Mouse (Mus musculus) liver, adult 2 months (tissue): ENCODE data around the gene Ephb2. TPM values are rescaled to one million over a fixed set of nuclear protein-coding genes. Genes with fewer than 3 reads are reported as not detected.
A peak's percentile ranks its signal among the peaks of the same experiment; 100 is the strongest.

ENCODE experiments used
- DNase-seq: peaks from one replicate; pipeline ENCODE4 v3.0.0-alpha.2; 2011; ENCODE audit warnings: low read depth, low spot score; ENCODE audit errors: extremely low read depth
- H3K27ac ChIP-seq: fragments of 200-500 bp; replicated peaks from 2 replicates; pipeline ENCODE4 v1.5.1; 2012; ENCODE audit warnings: low read depth, mild to moderate bottlenecking, control low read depth, inconsistent platforms, low read length; ENCODE audit not compliant: insufficient read depth
- H3K27me3 ChIP-seq: fragments of 200-500 bp; 2 replicates; pipeline ENCODE4 v1.6.1; 2012; ENCODE audit warnings: mild to moderate bottlenecking, moderate library complexity, low read length, inconsistent platforms; ENCODE audit not compliant: control insufficient read depth, insufficient read depth
- H3K36me3 ChIP-seq: fragments of 200-500 bp; 2 replicates; pipeline ENCODE4 v1.6.1; 2012; ENCODE audit warnings: low read length, inconsistent platforms; ENCODE audit not compliant: control insufficient read depth, insufficient read depth
- H3K4me1 ChIP-seq: fragments of 200-500 bp; 2 replicates; pipeline ENCODE4 v1.6.1; 2011; ENCODE audit warnings: low read length; ENCODE audit not compliant: control insufficient read depth, insufficient read depth
- H3K4me3 ChIP-seq: fragments of 200-500 bp; 2 replicates; pipeline ENCODE4 v1.5.1; 2011; ENCODE audit warnings: low read depth, mild to moderate bottlenecking, control low read depth, low read length, moderate library complexity; ENCODE audit not compliant: insufficient read depth
- H3K79me2 ChIP-seq: fragments of 200-500 bp; 2 replicates; pipeline ENCODE4 v1.6.1; 2012; ENCODE audit warnings: inconsistent platforms, mild to moderate bottlenecking, low read length, moderate library complexity; ENCODE audit not compliant: control insufficient read depth, insufficient read depth
- H3K9ac ChIP-seq: fragments of 200-500 bp; 2 replicates; pipeline ENCODE4 v1.6.1; 2012; ENCODE audit warnings: low read depth, mild to moderate bottlenecking, control low read depth, inconsistent platforms, low read length
- CTCF ChIP-seq: fragments of 200-500 bp; IDR thresholded peaks from 2 replicates; pipeline ENCODE4 v1.5.1; 2011; ENCODE audit warnings: low read depth, low read length, control low read depth
- POLR2A ChIP-seq: fragments of 200-500 bp; IDR thresholded peaks from 2 replicates; pipeline ENCODE4 v1.6.1; 2011; ENCODE audit warnings: low read length, control low read depth; ENCODE audit not compliant: insufficient read depth; ENCODE audit errors: extremely low read depth
- WGBS: fragments of 180-500 bp; shearing (Covaris S2); methylation state at CpG from one replicate; pipeline ENCODE4 v1.1.7; 2018; 5-methylcytosine and 5-hydroxymethylcytosine counted together
- polyA plus RNA-seq: library from polyadenylated mRNA; depleted of rRNA; stranded (reverse); fragments of >200 nt; gene quantifications from 2 replicates; pipeline ENCODE4 v1.2.3, GENCODE M21; 2012; rRNA removed
- total RNA-seq: library from RNA; depleted of rRNA; stranded (reverse); fragments of >200 nt; gene quantifications from 2 replicates; pipeline ENCODE4 v1.2.3, GENCODE M21; 2014; rRNA removed

Gene Ephb2
- total RNA-seq (0.20 and 0.37 TPM in 2 replicates), polyA plus RNA-seq (0.18 and 0.27 TPM in 2 replicates)

GRCm38 (mm10) chr4:136835621-136836386 lies at the start of gene Ephb2:
Gene Ephb2 (minus strand): TSS chr4:136835988.
- TF ChIP-seq POLR2A (no peak), CTCF (no peak)
- H3K27me3 ChIP-seq: peaks cover 28% of the 10 kb centered on the region; the same call in 1 of the 2 replicates
- H3K4me1 ChIP-seq: no peaks in the 10 kb centered on the region
- H3K9ac ChIP-seq: peak within 1 kb of the TSS; percentile 42
- H3K4me3 ChIP-seq: peak within 1 kb of the TSS; percentile 35; the same call in 1 of the 2 replicates
- H3K36me3 ChIP-seq: no peaks in the 10 kb centered on the region
- H3K27ac ChIP-seq: no peak within 1 kb of the TSS
- DNase-seq: peak; percentile 18
- WGBS: 1% methylated on average over 87 of the region's 88 CpGs
- H3K79me2 ChIP-seq: no peaks in the 10 kb centered on the region

GRCm38 (mm10) chr4:136878601-136879000 lies 42.8 kb upstream of the Ephb2 start:
- Histone ChIP-seq H3K9ac (no peak overlapping the region), H3K79me2 (no peaks in the 10 kb centered on the region), H3K4me1 (no peaks in the 10 kb centered on the region), H3K36me3 (no peaks in the 10 kb centered on the region), H3K27me3 (no peaks in the 10 kb centered on the region), H3K27ac (no peak overlapping the region), H3K4me3 (no peak overlapping the region)
- peak; percentile 14 for DNase-seq
- TF ChIP-seq CTCF (peak; percentile 24; the same call in 1 of the 2 replicates), POLR2A (no peak)
- 29% methylated on average over 5 of the region's 5 CpGs for WGBS

- no peaks in the 10 kb centered on the region for H3K27me3 ChIP-seq
- TF ChIP-seq CTCF: no peak
- TF ChIP-seq POLR2A: no peak
- no peak overlapping the region for H3K27ac ChIP-seq
- H3K9ac ChIP-seq: no peak overlapping the region
- no peak overlapping the region for H3K4me3 ChIP-seq
- no peaks in the 10 kb centered on the region for H3K79me2 ChIP-seq
- H3K4me1 ChIP-seq: no peaks in the 10 kb centered on the region
- WGBS: 50% methylated on average over 8 of the region's 8 CpGs
- DNase-seq: no peak
- no peaks in the 10 kb centered on the region for H3K36me3 ChIP-seq
Measured at GRCm38 (mm10) chr4:136878171-136878570, 42.4 kb upstream of the Ephb2 start.

GRCm38 (mm10) chr4:136876971-136877370 lies 41.2 kb upstream of the Ephb2 start:
- 20% methylated on average over 7 of the region's 7 CpGs for WGBS
- Histone ChIP-seq H3K9ac (no peak overlapping the region), H3K27ac (no peak overlapping the region), H3K36me3 (no peaks in the 10 kb centered on the region), H3K27me3 (no peaks in the 10 kb centered on the region), H3K4me1 (no peaks in the 10 kb centered on the region), H3K4me3 (no peak overlapping the region), H3K79me2 (no peaks in the 10 kb centered on the region)
- DNase-seq: no peak
- TF ChIP-seq CTCF (peak; percentile 47), POLR2A (no peak)

- WGBS: 88% methylated on average over 14 of the region's 14 CpGs
- H3K36me3 ChIP-seq: no peaks in the 10 kb centered on the region
Measured at GRCm38 (mm10) chr4:136875012-136875411, 39.2 kb upstream of the Ephb2 start.

GRCm38 (mm10) chr4:136868371-136868770 lies 32.6 kb upstream of the Ephb2 start:
- Histone ChIP-seq H3K27ac (no peak overlapping the region), H3K27me3 (0 out of 2 replicates have a peak, but pooled peaks cover 3% of the 10 kb centered on the region), H3K4me3 (no peak overlapping the region), H3K79me2 (no peaks in the 10 kb centered on the region), H3K36me3 (no peaks in the 10 kb centered on the region), H3K4me1 (no peaks in the 10 kb centered on the region), H3K9ac (no peak overlapping the region)
- no peak for DNase-seq
- TF ChIP-seq POLR2A: no peak
- no peak for TF ChIP-seq CTCF
- WGBS: 45% methylated on average over 6 of the region's 6 CpGs

More at GRCm38 (mm10) chr4:136875012-136875411, 39.2 kb upstream of the Ephb2 start:
- TF ChIP-seq CTCF (no peak), POLR2A (no peak)
- Histone ChIP-seq H3K27me3 (no peaks in the 10 kb centered on the region), H3K4me3 (no peak overlapping the region), H3K27ac (no peak overlapping the region), H3K4me1 (no peaks in the 10 kb centered on the region), H3K79me2 (no peaks in the 10 kb centered on the region), H3K9ac (no peak overlapping the region)
- no peak for DNase-seq
